Mouse (Mus musculus) heart, adult 10 weeks (tissue): ENCODE results near the gene Nes. TPM values are rescaled to one million over a fixed set of nuclear protein-coding genes. Genes with fewer than 3 reads are reported as not detected.

Experiments used
- polyA plus RNA-seq: library from polyadenylated mRNA; stranded (reverse); fragments of 350-450 nt; fragmentation: Illumina TruSeq; extraction: RNeasy Lipid Tissue Mini Kit (QIAGEN cat#74804); gene quantifications from one replicate; pipeline ENCODE4 v1.2.3, GENCODE M21; 2014; ENCODE audit warnings: low read depth, low replicate concordance

The Nes gene
- polyA plus RNA-seq: 19.9 TPM

GRCm38 (mm10) chr3:87970939-87971488, at the start of gene Nes:
TSS of gene Nes (plus strand) at chr3:87971078.

DNA sequence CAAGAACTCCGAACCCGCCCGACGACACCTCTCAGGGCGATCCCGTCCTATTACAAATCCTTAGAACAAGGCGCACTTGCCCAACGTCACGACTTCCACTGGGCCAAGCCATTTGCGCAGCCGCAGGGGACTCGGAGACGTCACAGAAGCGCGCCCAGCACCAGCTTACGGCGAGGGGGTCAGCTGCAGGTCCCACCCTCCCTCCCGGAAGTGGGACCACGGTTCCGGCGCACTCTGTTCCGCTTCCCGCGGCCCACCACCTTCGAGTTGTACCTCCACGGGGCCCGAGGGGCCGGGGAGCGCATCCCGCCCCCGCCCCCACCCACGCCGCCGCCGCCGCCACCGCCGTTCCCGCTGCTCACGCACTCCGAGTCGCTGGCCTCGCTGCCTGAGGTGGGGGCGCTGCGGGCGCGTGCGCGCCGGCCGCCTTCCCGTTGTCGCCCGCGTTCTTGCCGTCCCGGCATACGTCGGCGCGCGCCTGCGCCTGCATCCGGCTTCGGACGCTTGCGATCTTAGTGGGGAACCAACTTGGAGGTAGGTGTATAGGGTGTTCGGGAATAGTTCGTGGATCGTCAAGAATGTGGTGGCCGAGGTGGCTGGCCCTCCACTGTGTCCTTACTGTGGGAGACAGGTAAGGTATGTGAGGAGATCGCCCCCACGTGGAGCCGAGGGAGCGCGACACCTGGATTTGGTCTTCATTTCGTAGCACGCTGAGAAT, 40.6 kb upstream of the Nes start, which contains the start of the genes Isg20l2 and Rrnad1:
Isg20l2 (plus strand) TSS at position 237 of the 718 bp plus-strand sequence.
Rrnad1 (minus strand) TSS at position 640 of the 718 bp plus-strand sequence.

DNA sequence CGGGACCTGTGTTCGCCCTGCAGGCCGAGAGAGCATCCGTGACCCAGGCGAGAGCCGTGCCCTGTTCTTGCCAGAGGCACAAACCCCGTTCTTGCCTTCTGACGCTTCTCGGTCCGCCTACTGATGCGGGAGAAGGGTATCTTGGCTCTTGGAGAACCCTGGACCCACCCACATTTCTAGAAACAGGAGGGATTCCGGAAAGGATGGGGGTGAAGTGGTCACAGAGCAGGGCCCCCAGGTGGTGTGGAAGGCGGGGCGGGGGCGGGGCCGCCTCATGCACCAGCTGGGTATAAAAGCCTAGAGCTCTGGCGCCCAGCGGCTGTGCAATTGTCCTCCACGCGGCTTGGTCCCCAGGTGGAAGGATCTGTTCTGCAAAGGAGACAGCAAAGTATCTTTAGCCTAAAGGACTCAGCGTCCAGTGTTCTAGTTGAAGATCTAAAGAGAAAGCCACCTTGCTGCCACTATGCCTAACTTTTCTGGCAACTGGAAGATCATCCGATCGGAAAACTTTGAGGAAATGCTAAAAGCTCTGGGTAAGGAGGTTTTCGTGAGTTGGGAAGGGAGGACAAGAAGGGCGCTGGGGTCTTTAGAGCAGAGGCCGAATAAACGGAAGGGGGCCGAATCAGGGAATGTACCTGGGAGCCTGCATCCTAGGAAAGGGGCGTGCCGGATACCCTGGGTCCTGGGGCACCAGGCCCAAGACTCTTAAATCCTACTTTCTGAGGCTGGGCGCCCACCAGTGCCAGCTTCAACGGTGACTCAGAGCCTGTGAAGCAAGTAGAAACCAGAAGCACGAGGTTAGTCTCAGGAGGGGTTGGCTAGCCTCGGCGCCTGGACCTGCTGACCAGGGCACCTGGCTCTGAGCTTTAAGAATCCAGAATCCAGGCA, 22.3 kb upstream of the Nes start, which contains the start of gene Crabp2:
Crabp2 (plus strand) TSS at position 289 of the 888 bp plus-strand sequence.

DNA sequence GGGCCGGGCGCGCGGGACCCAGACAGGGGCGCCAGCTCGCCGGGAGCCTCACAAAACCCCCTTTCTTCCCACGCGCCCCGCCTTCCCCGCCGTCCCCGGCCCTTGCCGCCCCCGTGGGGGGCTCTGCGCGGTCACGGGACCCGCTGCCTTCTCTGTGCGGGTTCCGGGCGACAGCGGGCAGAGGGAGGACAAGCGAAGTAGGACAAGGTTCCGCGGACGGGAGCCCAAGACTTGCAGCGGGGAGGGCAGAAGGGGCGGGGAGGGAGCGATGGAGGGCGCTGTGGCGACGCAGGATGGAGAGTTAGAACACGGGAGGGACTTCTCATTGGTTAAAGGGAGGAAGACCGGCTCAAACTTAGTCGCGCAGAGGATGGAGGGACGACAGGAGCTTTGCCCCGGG, 29.3 kb downstream of the Nes start, which contains the start of gene Bcan:
Bcan (minus strand) TSS at position 50 of the 400 bp plus-strand sequence.

DNA sequence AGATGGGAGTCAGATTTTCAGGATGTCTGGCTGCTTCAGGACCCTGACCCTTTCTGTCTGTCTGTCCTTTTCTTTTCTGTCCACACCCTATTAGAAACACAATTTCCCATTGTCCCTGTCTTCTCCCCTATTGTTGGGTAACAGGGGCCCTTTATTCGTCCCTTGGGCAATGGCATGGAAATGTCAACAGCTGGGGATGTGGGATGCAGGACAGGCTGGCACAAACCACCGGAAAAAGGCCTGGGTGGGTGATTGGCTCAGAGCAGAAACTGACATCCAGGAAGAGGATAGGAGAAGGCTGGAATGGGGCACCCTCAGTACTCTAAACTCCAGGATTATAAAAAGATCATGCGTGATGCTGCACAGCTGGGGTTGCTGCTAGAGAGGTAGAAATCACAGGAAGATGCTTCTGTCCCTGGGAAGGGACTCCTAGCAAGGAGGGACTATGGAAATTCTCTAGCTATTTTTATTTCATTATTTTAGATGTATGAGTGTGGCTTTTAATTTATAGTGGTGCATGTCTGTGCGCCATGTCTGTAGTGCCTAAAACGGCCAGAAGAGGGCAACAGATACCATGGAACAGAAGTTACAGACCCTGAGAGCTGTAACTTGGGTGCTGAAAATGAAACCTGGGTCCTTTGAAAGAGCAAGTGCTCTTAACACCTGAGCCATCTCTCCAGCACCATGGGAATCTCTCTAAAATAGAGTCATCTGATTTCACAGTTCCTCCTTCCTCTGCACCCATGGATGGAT, 56.7 kb downstream of the Nes start, which contains the start of gene Hapln2:
Hapln2 (minus strand) TSS at position 150 of the 753 bp plus-strand sequence.

Other genes with a start within 250 kb of the Nes start
- 0.37 TPM for gene Lrrc71, start 222.5 kb upstream of the Nes start, polyA plus RNA-seq
- gene Ntrk1, start 175.9 kb upstream of the Nes start, polyA plus RNA-seq: 0.16 TPM
- gene Insrr, start 174.1 kb upstream of the Nes start, polyA plus RNA-seq: not detected
- gene Pear1, start 146.8 kb upstream of the Nes start, polyA plus RNA-seq: 18.5 TPM
- 0.18 TPM for gene Sh2d2a, start 124.3 kb upstream of the Nes start, polyA plus RNA-seq
- 34.4 TPM for gene Prcc, start 85.5 kb upstream of the Nes start, polyA plus RNA-seq
- gene Hdgf, start 64.8 kb upstream of the Nes start, polyA plus RNA-seq: 135 TPM
- 110 TPM for gene Mrpl24, start 51.6 kb upstream of the Nes start, polyA plus RNA-seq
- 11.3 TPM for gene Isg20l2, start 40.8 kb upstream of the Nes start, polyA plus RNA-seq
- 18.8 TPM for gene Rrnad1, start 40.4 kb upstream of the Nes start, polyA plus RNA-seq
- not detected for gene Crabp2, start 22.4 kb upstream of the Nes start, polyA plus RNA-seq
- not detected for gene Bcan, start 29.2 kb downstream of the Nes start, polyA plus RNA-seq
- not detected for gene Hapln2, start 56.5 kb downstream of the Nes start, polyA plus RNA-seq
- 19.7 TPM for gene Gpatch4, start 72.0 kb downstream of the Nes start, polyA plus RNA-seq
- 88.9 TPM for gene Naxe, start 87.4 kb downstream of the Nes start, polyA plus RNA-seq
- gene Ttc24, start 107.2 kb downstream of the Nes start, polyA plus RNA-seq: not detected
- gene Iqgap3, start 110.9 kb downstream of the Nes start, polyA plus RNA-seq: 0.34 TPM
- 107 TPM for gene Mef2d, start 171.3 kb downstream of the Nes start, polyA plus RNA-seq